Mouse (Mus musculus): Measurements from ENCODE around the gene Tmem41a. TPM values are rescaled to one million over a fixed set of nuclear protein-coding genes. Genes with fewer than 3 reads are reported as not detected.

The Tmem41a gene
- total RNA-seq, 2 experiments from 2014 or later: 14.0 TPM

- intact Hi-C loops (cut with DNase I): no loop called here
- no peak overlapping the region for H3K4me3 ChIP-seq
- TF ChIP-seq CTCF (IDR thresholded peaks at IDR 0.05): no peak
- no peak overlapping the region for H3K27ac ChIP-seq
- DNase-seq (ENCODE audit: extremely low spot score in 1 of 2, low spot score in 2 of 2): no peak
Measured at GRCm38 (mm10) chr16:21887601-21888000, 59.8 kb downstream of the Tmem41a start.

Other genes with a start within 250 kb of the Tmem41a start
- 1 to 10 TPM; 1.3 to 2.0 TPM for gene Ehhadh, start 159.7 kb downstream of the Tmem41a start, total RNA-seq (2021)
- 10 to 100 TPM; 15.3 to 19.0 TPM for gene Map3k13, start 153.2 kb downstream of the Tmem41a start, total RNA-seq (2021)
- gene Liph, start 48.1 kb upstream of the Tmem41a start, total RNA-seq (2021): under 1 TPM in 1 of 2 experiments, not detected in 1; 0.16 TPM
- 100 to 1,000 TPM in 1 of 2 experiments, 10 to 100 TPM in 1; 94.9 to 100 TPM for gene Senp2, start 61.9 kb upstream of the Tmem41a start, total RNA-seq (2021)
- 1 to 10 TPM; 1.7 to 1.8 TPM for gene Igf2bp2, start 215.7 kb upstream of the Tmem41a start, total RNA-seq (2021)